Mouse (Mus musculus) kidney, embryonic 15.5 days (tissue): ENCODE data around the gene Tet2. TPM values are rescaled to one million over a fixed set of nuclear protein-coding genes. Genes with fewer than 3 reads are reported as not detected.

Experiments used
- ATAC-seq: fragments of 200-750 bp; cut with Nextera tagmentation; replicated peaks from 2 replicates; pipeline ENCODE4 v1.8.0; 2017; ENCODE audit warnings: moderate TSS enrichment; ENCODE audit not compliant: low FRiP score
- H3K27ac ChIP-seq: fragments of 300-500 bp; sonication (generic); 2 replicates; pipeline ENCODE4 v1.5.1; 2015; ENCODE audit warnings: mild to moderate bottlenecking, inconsistent platforms
- H3K27me3 ChIP-seq: fragments of 300-500 bp; sonication (generic); 2 replicates; pipeline ENCODE4 v1.6.1; 2015; ENCODE audit warnings: inconsistent platforms
- H3K36me3 ChIP-seq: fragments of 300-500 bp; sonication (generic); 2 replicates; pipeline ENCODE4 v1.6.1; 2015; ENCODE audit warnings: inconsistent platforms
- H3K4me1 ChIP-seq: fragments of 300-500 bp; sonication (generic); 2 replicates; pipeline ENCODE4 v1.6.1; 2015; ENCODE audit warnings: inconsistent platforms
- H3K4me2 ChIP-seq: fragments of 300-500 bp; sonication (generic); 2 replicates; pipeline ENCODE4 v1.6.1; 2015; ENCODE audit warnings: moderate library complexity, mild to moderate bottlenecking, inconsistent platforms
- H3K4me3 ChIP-seq: fragments of 300-500 bp; sonication (generic); replicated peaks from 2 replicates; pipeline ENCODE4 v1.5.1; 2015; ENCODE audit warnings: mild to moderate bottlenecking, inconsistent platforms
- H3K9ac ChIP-seq: fragments of 300-500 bp; sonication (generic); 2 replicates; pipeline ENCODE4 v1.6.1; 2015; ENCODE audit warnings: mild to moderate bottlenecking, inconsistent platforms
- H3K9me3 ChIP-seq: fragments of 300-500 bp; sonication (generic); replicated peaks from 2 replicates; pipeline ENCODE4 v1.6.1; 2016; ENCODE audit warnings: inconsistent platforms
- WGBS: fragments of 180-500 bp; shearing (Covaris S2); methylation state at CpG from one replicate; pipeline ENCODE4 v1.1.7; 2015; ENCODE audit warnings: mixed read lengths; 5-methylcytosine and 5-hydroxymethylcytosine counted together
- microRNA-seq: library from miRNA; unstranded; fragments of <30 nt; microRNA quantifications from one replicate; pipeline ENCODE4, GENCODE M21; 2016
- polyA plus RNA-seq: library from polyadenylated mRNA; unstranded; fragments of >200 nt; fragmentation: Nextera tagmentation; extraction: Ambion mirVana; gene quantifications from 2 replicates; pipeline ENCODE4 v1.2.1, GENCODE M21; 2015

Tet2 gene
- polyA plus RNA-seq, 1 experiment from 2014 or later: 20.0 TPM

DNA sequence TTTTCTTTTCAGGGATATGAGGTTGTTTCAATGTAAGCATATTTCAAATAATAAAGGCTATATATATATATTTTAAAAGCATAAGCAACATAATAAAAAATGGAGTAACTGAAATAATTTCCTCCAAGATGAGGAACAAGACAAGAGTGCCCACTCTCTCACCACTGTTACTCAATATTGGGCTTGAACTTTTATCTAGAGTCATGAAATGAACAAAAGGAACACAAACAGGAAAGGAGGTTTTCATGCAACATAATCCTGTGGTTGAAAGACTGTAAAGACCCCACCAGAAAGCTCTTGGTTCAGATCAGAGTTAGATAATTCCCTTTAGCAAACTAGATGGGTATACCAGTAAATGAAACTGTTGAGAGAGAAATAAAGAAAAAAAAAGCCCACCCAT is 121.9 kb downstream of the Tet2 start:
- H3K27ac ChIP-seq: no peak overlapping the region
- H3K9ac ChIP-seq: no peak overlapping the region
- no peaks in the 10 kb centered on the region for H3K9me3 ChIP-seq
- no peaks in the 10 kb centered on the region for H3K4me1 ChIP-seq
- H3K4me3 ChIP-seq: no peak overlapping the region
- no peak overlapping the region for H3K4me2 ChIP-seq
- no peak for ATAC-seq
- no peaks in the 10 kb centered on the region for H3K36me3 ChIP-seq
- H3K27me3 ChIP-seq: no peaks in the 10 kb centered on the region

DNA sequence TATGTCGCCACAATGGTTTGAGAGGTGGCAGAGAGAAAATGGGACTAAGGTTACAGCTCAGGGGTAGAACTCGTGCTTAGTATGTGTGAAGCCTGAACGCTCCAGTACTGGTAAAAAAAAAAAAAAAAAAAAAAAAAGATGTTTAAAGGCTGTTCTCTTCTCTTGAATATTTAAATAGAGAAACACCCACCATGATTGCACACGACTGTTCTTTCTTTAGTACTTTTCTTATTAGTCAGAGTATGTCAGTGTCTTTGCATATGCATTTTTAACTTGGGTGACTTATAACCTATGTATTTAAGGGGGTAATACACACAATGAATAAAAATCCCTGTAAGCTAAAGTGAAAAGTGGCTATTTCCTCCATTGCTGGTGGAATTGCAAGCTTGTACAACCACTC is 130.2 kb downstream of the Tet2 start:
- no peak overlapping the region for H3K27ac ChIP-seq
- H3K4me3 ChIP-seq: no peak overlapping the region
- no peak for ATAC-seq
- H3K4me2 ChIP-seq: no peak overlapping the region
- 83% methylated on average over 4 of the region's 4 CpGs for WGBS
- no peaks in the 10 kb centered on the region for H3K36me3 ChIP-seq
- no peaks in the 10 kb centered on the region for H3K4me1 ChIP-seq
- no peaks in the 10 kb centered on the region for H3K27me3 ChIP-seq
- no peaks in the 10 kb centered on the region for H3K9me3 ChIP-seq
- H3K9ac ChIP-seq: no peak overlapping the region

Small RNAs within 50 kb of the gene (microRNA-seq; reads per million reads assigned to microRNA genes)
- not detected for gene Gm25042

Other genes with a start within 250 kb of the Tet2 start
- 99.8 and 106 TPM in 2 replicates for gene Ppa2, start 235.0 kb downstream of the Tet2 start, polyA plus RNA-seq